Mouse (Mus musculus) embryonic facial prominence, embryonic 11.5 days (tissue): ENCODE measurements around the gene Zbtb24. TPM values are rescaled to one million over a fixed set of nuclear protein-coding genes. Genes with fewer than 3 reads are reported as not detected.
A peak's percentile ranks its signal among the peaks of the same experiment; 100 is the strongest.

Source experiments
- ATAC-seq: fragments of 200-750 bp; cut with Nextera tagmentation; replicated peaks from 2 replicates; pipeline ENCODE4 v1.8.0; 2017; ENCODE audit warnings: low read depth; ENCODE audit not compliant: insufficient number of reproducible peaks, low FRiP score, low TSS enrichment
- DNase-seq: peaks from one replicate; pipeline ENCODE4 v3.0.0-alpha.2; 2015; ENCODE audit warnings: low spot score
- H3K27ac ChIP-seq: fragments of 300-500 bp; sonication (generic); replicated peaks from 2 replicates; pipeline ENCODE4 v1.5.1; 2014; ENCODE audit warnings: mild to moderate bottlenecking, low read depth, low read length, control low read depth
- H3K27me3 ChIP-seq: fragments of 300-500 bp; sonication (generic); 2 replicates; pipeline ENCODE4 v1.6.1; 2014; ENCODE audit warnings: mild to moderate bottlenecking, low read length, moderate library complexity, mixed read lengths; ENCODE audit not compliant: control insufficient read depth, insufficient read depth
- H3K36me3 ChIP-seq: fragments of 300-500 bp; sonication (generic); replicated peaks from 2 replicates; pipeline ENCODE4 v1.6.1; 2014; ENCODE audit warnings: low read depth, mild to moderate bottlenecking, low read length, moderate library complexity, mixed read lengths; ENCODE audit not compliant: control insufficient read depth, insufficient read depth
- H3K4me1 ChIP-seq: fragments of 300-500 bp; sonication (generic); 2 replicates; pipeline ENCODE4 v1.6.1; 2014; ENCODE audit warnings: low read length, mixed read lengths; ENCODE audit not compliant: control insufficient read depth, insufficient read depth
- H3K4me2 ChIP-seq: fragments of 300-500 bp; sonication (generic); 2 replicates; pipeline ENCODE4 v1.6.1; 2014; ENCODE audit warnings: low read depth, mild to moderate bottlenecking, control low read depth, low read length, moderate library complexity
- H3K4me3 ChIP-seq: fragments of 300-500 bp; sonication (generic); 2 replicates; pipeline ENCODE4 v1.5.1; 2014; ENCODE audit warnings: low read depth, low read length, control low read depth
- H3K9ac ChIP-seq: fragments of 300-500 bp; sonication (generic); replicated peaks from 2 replicates; pipeline ENCODE4 v1.6.1; 2014; ENCODE audit warnings: mild to moderate bottlenecking, control low read depth, low read length
- H3K9me3 ChIP-seq: fragments of 300-500 bp; sonication (generic); replicated peaks from 2 replicates; pipeline ENCODE4 v1.6.1; 2016; ENCODE audit warnings: mild to moderate bottlenecking, low read length, inconsistent platforms, mixed read lengths; ENCODE audit not compliant: control insufficient read depth
- WGBS: fragments of 180-500 bp; shearing (Covaris S2); extraction: QIAGEN DNeasy Blood & Tissue Kit; methylation state at CpG from one replicate; pipeline ENCODE4 v1.1.7; 2014; 5-methylcytosine and 5-hydroxymethylcytosine counted together
- polyA plus RNA-seq: library from polyadenylated mRNA; unstranded; fragments of >200 nt; fragmentation: Nextera tagmentation; extraction: Ambion mirVana; gene quantifications from 2 replicates; pipeline ENCODE4 v1.2.1, GENCODE M21; 2014

Gene Zbtb24
- polyA plus RNA-seq, 1 experiment from 2014 or later, result 19.0 TPM

DNA sequence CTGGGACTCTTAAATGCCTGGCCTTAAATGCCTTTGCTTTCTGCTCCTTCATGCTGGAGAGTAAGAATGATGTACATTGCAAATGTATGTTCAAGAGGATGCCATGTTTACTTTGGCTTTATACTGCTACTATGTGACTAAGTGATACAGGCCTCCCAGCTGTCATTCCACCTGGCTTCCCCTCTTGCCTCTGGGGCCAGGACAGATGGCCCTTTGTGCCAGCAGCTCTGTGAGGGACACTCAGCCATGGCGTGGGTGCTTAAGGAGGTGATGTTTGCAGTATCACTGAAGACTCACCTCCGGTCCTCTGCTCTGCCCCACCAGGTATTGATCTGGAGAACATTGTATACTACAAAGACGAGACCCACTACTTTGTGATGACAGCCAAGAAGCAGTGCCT is 29.8 kb downstream of the Zbtb24 start:
- H3K9ac ChIP-seq, result no peak overlapping the region
- no peaks in the 10 kb centered on the region for H3K27me3 ChIP-seq
- ATAC-seq, result no peak
- WGBS, result 92% methylated on average over 3 of the region's 3 CpGs
- no peak overlapping the region for H3K27ac ChIP-seq
- peaks cover 2% of the 10 kb centered on the region; the same call in 1 of the 2 replicates for H3K4me1 ChIP-seq
- no peak for DNase-seq
- no peaks in the 10 kb centered on the region for H3K9me3 ChIP-seq
- no peaks in the 10 kb centered on the region for H3K36me3 ChIP-seq
- H3K4me3 ChIP-seq, result no peak overlapping the region
- no peak overlapping the region for H3K4me2 ChIP-seq

- DNase-seq (no peak), ATAC-seq (no peak)
- H3K27me3 ChIP-seq, result no peaks in the 10 kb centered on the region
- H3K36me3 ChIP-seq, result no peaks in the 10 kb centered on the region; the same call in none of the 2 replicates
- H3K4me3 ChIP-seq, result no peak overlapping the region
- no peaks in the 10 kb centered on the region for H3K9me3 ChIP-seq
- H3K27ac ChIP-seq, result no peak overlapping the region
- H3K9ac ChIP-seq, result no peak overlapping the region
- WGBS, result 71% methylated on average over 33 of the region's 33 CpGs
- 0 out of 2 replicates have a peak, but pooled peaks cover 2% of the 10 kb centered on the region for H3K4me1 ChIP-seq
- H3K4me2 ChIP-seq, result no peak overlapping the region
Observed at GRCm38 (mm10) chr10:41480938-41481880, 31.0 kb downstream of the Zbtb24 start.

DNA sequence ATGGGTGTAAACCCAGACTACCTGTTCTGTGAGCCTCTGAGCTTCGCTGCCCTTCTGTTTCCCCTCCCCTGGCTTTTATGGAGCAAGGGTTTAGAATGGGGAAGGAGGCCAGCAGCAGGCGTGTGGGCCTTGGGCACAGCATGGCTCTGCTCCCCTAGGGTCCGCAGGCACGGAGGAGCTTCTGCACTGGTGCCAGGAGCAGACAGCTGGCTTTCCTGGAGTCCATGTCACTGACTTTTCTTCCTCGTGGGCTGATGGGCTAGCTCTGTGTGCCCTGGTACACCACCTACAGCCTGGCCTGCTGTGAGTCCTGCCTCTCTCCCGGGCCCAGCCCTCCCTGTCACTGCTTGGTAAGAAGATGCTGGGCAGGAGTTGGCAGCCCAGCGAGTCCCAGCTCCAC is 32.3 kb downstream of the Zbtb24 start:
- H3K4me1 ChIP-seq, result no peaks in the 10 kb centered on the region
- no peak overlapping the region for H3K4me3 ChIP-seq
- no peak for ATAC-seq
- WGBS, result 86% methylated on average over 7 of the region's 7 CpGs
- DNase-seq, result no peak
- H3K27ac ChIP-seq, result no peak overlapping the region
- H3K27me3 ChIP-seq, result no peaks in the 10 kb centered on the region
- no peak overlapping the region for H3K4me2 ChIP-seq
- H3K9ac ChIP-seq, result no peak overlapping the region
- no peaks in the 10 kb centered on the region for H3K9me3 ChIP-seq
- peaks cover 5% of the 10 kb centered on the region for H3K36me3 ChIP-seq

- Histone ChIP-seq H3K9me3 (no peaks in the 10 kb centered on the region), H3K9ac (no peak overlapping the region), H3K4me2 (no peak overlapping the region), H3K4me3 (no peak overlapping the region), H3K27me3 (no peaks in the 10 kb centered on the region), H3K36me3 (peaks cover 5% of the 10 kb centered on the region), H3K4me1 (no peaks in the 10 kb centered on the region; the same call in 1 of the 2 replicates), H3K27ac (no peak overlapping the region)
- WGBS, result 93% methylated on average over 16 of the region's 16 CpGs
- ATAC-seq (no peak), DNase-seq (no peak)
Observed at GRCm38 (mm10) chr10:41485778-41486177, 35.6 kb downstream of the Zbtb24 start.

- Histone ChIP-seq H3K4me2 (no peak overlapping the region), H3K4me3 (no peak overlapping the region), H3K27ac (no peak overlapping the region), H3K4me1 (no peaks in the 10 kb centered on the region; the same call in 1 of the 2 replicates), H3K9me3 (no peaks in the 10 kb centered on the region), H3K27me3 (no peaks in the 10 kb centered on the region), H3K9ac (no peak overlapping the region), H3K36me3 (peaks cover 5% of the 10 kb centered on the region)
- DNase-seq (no peak), ATAC-seq (no peak)
- 91% methylated on average over 14 of the region's 14 CpGs for WGBS
Observed at GRCm38 (mm10) chr10:41486506-41487170, 36.5 kb downstream of the Zbtb24 start.

DNA sequence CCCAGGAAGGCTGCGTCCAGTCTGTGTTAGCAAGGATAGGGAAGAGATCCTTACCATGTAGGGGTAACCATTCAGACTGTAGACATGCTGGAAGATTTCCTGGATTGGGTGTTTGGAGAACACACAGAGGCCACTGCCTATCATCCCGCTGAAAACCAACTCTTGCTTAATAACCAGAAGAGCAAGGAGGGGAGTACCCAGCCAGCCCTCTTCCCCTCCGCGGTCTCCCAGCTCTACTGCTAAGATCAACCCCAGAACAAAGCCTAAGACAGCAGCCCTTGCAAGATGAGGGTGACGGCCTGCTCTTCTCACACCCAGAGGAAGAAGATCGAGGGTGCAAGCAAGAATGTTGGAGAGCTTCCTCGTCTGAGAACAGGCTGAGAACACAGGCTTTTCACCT is 38.7 kb downstream of the Zbtb24 start:
- H3K9me3 ChIP-seq, result no peaks in the 10 kb centered on the region
- no peaks in the 10 kb centered on the region; the same call in 1 of the 2 replicates for H3K4me1 ChIP-seq
- peak overlapping the region; percentile 98 for H3K4me2 ChIP-seq
- peaks cover 5% of the 10 kb centered on the region for H3K36me3 ChIP-seq
- H3K9ac ChIP-seq, result peak overlapping the region; percentile 79
- no peaks in the 10 kb centered on the region for H3K27me3 ChIP-seq
- 61% methylated on average over 7 of the region's 7 CpGs for WGBS
- H3K4me3 ChIP-seq, result peak overlapping the region; percentile 66
- H3K27ac ChIP-seq, result no peak overlapping the region
- DNase-seq, result no peak
- no peak for ATAC-seq

GRCm38 (mm10) chr10:41489294-41489693 is 39.1 kb downstream of the Zbtb24 start:
- no peak for ATAC-seq
- Histone ChIP-seq H3K4me2 (peak overlapping the region; percentile 98), H3K9ac (peak overlapping the region; percentile 79), H3K27me3 (no peaks in the 10 kb centered on the region), H3K27ac (no peak overlapping the region), H3K9me3 (no peaks in the 10 kb centered on the region), H3K4me3 (peak overlapping the region; percentile 66), H3K4me1 (no peaks in the 10 kb centered on the region; the same call in 1 of the 2 replicates), H3K36me3 (peaks cover 5% of the 10 kb centered on the region)
- DNase-seq, result no peak
- 25% methylated on average over 8 of the region's 8 CpGs for WGBS
